ENCODE assay signal across 16 mouse cellular contexts in genomic region chr9:60440506-60440905, GRCm38 (mm10).
"Had no signal": no experiment of that assay in that cellular context is flagged by ENCODE, and none has a peak within 500 bp of the region (broad histone marks: within the 10 kb centered on the region; RNA-seq: fewer than 3 reads in every experiment).

No protein-coding gene starts in this region.

- H3K4me1 ChIP-seq: kidney, embryonic 15.5 days; liver, embryonic 15.5 days; midbrain, embryonic 12.5 days; stomach, embryonic 15.5 days had no signal

- H3K4me2 ChIP-seq: kidney, embryonic 15.5 days; limb, embryonic 12.5 days; liver, embryonic 11.5 days; liver, embryonic 15.5 days; midbrain, embryonic 12.5 days; neural tube, embryonic 15.5 days; stomach, embryonic 15.5 days had no signal

- DNase-seq: kidney, adult 2 months; kidney, postnatal 14 days; lung, adult 2 months; right cerebral cortex, postnatal 14 days; thymus, postnatal 4 days had no signal

- H3K36me3 ChIP-seq: kidney, embryonic 15.5 days; limb, embryonic 12.5 days; liver, embryonic 15.5 days; midbrain, embryonic 12.5 days; neural tube, embryonic 15.5 days; stomach, embryonic 15.5 days had no signal

- H3K4me3 ChIP-seq: kidney, embryonic 15.5 days; limb, embryonic 12.5 days; liver, embryonic 15.5 days; megakaryocyte, embryonic 14.5 days; midbrain, embryonic 12.5 days; myocyte; neural tube, embryonic 15.5 days; stomach, embryonic 15.5 days had no signal

- H3K9ac ChIP-seq: kidney, embryonic 15.5 days; limb, embryonic 12.5 days; liver, embryonic 15.5 days; midbrain, embryonic 12.5 days; neural tube, embryonic 15.5 days; stomach, embryonic 15.5 days had no signal

- H3K9me3 ChIP-seq: kidney, embryonic 15.5 days; limb, embryonic 12.5 days; liver, embryonic 15.5 days; megakaryocyte, embryonic 14.5 days; midbrain, embryonic 12.5 days; neural tube, embryonic 15.5 days; stomach, embryonic 15.5 days had no signal

- H3K27ac ChIP-seq: kidney, embryonic 15.5 days; limb, embryonic 12.5 days; liver, embryonic 15.5 days; macrophage; midbrain, embryonic 12.5 days; neural tube, embryonic 15.5 days; stomach, embryonic 15.5 days had no signal

- H3K27me3 ChIP-seq: kidney, embryonic 15.5 days; limb, embryonic 12.5 days; liver, embryonic 15.5 days; midbrain, embryonic 12.5 days; neural tube, embryonic 15.5 days; stomach, embryonic 15.5 days had no signal

- ATAC-seq: intestine, embryonic 16.5 days had no signal
